Mouse (Mus musculus) forebrain, embryonic 14.5 days (tissue): ENCODE results near the gene Cnga4. TPM values are rescaled to one million over a fixed set of nuclear protein-coding genes. Genes with fewer than 3 reads are reported as not detected.
"Not testable (repeated sequence)": the region's sequence is repeated elsewhere in the genome, so short reads cannot be mapped to it uniquely, and the experiment has no call there.

Source experiments
- ATAC-seq: fragments of 200-750 bp; cut with Nextera tagmentation; 2 replicates; pipeline ENCODE4 v1.8.0; 2017; ENCODE audit warnings: mild to moderate bottlenecking, moderate library complexity
- DNase-seq: peaks from one replicate; pipeline ENCODE4 v3.0.0-alpha.2; 2015; ENCODE audit warnings: low spot score
- H3K27ac ChIP-seq: fragments of 300-500 bp; sonication (generic); 2 replicates; pipeline ENCODE4 v1.5.1; 2014; ENCODE audit warnings: low read depth, mild to moderate bottlenecking, control low read depth, low read length, moderate library complexity
- H3K27me3 ChIP-seq: fragments of 300-500 bp; sonication (generic); replicated peaks from 2 replicates; pipeline ENCODE4 v1.6.1; 2014; ENCODE audit warnings: low read length, control low read depth, mixed read lengths; ENCODE audit not compliant: control insufficient read depth, insufficient read depth
- H3K36me3 ChIP-seq: fragments of 300-500 bp; sonication (generic); 2 replicates; pipeline ENCODE4 v1.6.1; 2014; ENCODE audit warnings: low read length, control low read depth; ENCODE audit not compliant: control insufficient read depth, insufficient read depth
- H3K4me1 ChIP-seq: fragments of 300-500 bp; sonication (generic); 2 replicates; pipeline ENCODE4 v1.6.1; 2014; ENCODE audit warnings: antibody characterized with exemption, low read length, control low read depth; ENCODE audit not compliant: control insufficient read depth, insufficient read depth
- H3K4me2 ChIP-seq: fragments of 300-500 bp; sonication (generic); 2 replicates; pipeline ENCODE4 v1.6.1; 2014; ENCODE audit warnings: mild to moderate bottlenecking, control low read depth, low read length
- H3K4me3 ChIP-seq: fragments of 300-500 bp; sonication (generic); 2 replicates; pipeline ENCODE4 v1.5.1; 2014; ENCODE audit warnings: low read depth, low read length, control low read depth
- H3K9ac ChIP-seq: fragments of 300-500 bp; sonication (generic); 2 replicates; pipeline ENCODE4 v1.6.1; 2014; ENCODE audit warnings: mild to moderate bottlenecking, low read length, control low read depth, moderate library complexity
- H3K9me3 ChIP-seq: fragments of 300-500 bp; sonication (generic); replicated peaks from 2 replicates; pipeline ENCODE4 v1.6.1; 2016; ENCODE audit warnings: low read length, control low read depth, mixed read lengths; ENCODE audit not compliant: control insufficient read depth
- WGBS: fragments of 180-500 bp; shearing (Covaris S2); extraction: QIAGEN DNeasy Blood & Tissue Kit; methylation state at CpG from one replicate; pipeline ENCODE4 v1.1.7; 2014; 5-methylcytosine and 5-hydroxymethylcytosine counted together
- polyA plus RNA-seq: library from polyadenylated mRNA; unstranded; fragments of >200 nt; fragmentation: Nextera tagmentation; extraction: Ambion mirVana; gene quantifications from 2 replicates; pipeline ENCODE4 v1.2.1, GENCODE M21; 2014

Gene Cnga4
- polyA plus RNA-seq, 1 experiment from 2014 or later: not detected

DNA sequence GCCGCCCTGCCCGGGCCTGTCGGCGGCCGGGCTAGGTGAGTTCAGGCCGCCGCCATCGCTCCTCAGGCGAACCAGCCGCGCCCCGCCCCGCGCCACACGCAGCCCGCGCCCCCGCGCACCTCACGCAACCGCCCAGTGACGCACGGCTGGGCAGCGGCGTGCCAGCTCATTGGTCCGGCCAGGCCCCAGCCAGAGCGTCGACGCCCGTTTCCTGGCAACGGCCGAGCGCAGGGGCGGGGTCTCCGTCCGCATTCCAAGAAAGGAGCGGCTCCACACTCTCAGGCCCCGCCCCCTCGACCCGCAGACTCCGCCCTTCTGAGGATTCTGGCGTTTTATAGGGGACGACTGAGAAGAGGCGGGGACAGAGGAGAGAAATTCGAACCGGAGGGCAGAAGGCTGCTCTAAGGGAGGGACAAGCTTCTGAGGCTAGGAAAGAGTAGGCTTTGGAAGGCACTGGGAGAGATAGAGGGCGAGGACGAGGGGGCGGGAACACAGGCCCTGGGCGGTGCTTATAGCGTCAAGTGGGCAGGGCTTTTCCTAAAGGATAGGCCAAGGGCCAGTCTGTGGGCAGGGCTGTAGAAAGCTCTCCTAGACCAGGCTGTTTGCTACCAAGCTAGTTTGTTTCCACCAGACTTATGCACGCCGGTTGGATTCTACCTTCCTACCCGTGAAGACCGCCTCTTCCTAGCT is 4.3 kb upstream of the Cnga4 start, which contains the start of gene Fam160a2:
Fam160a2 (minus strand) TSS at position 120 of the 690 bp plus-strand sequence.
- WGBS: under 1% methylated on average over 55 of the region's 55 CpGs
- ATAC-seq (peak; percentile 98), DNase-seq (peak; percentile 99)
- Histone ChIP-seq H3K4me2 (peak within 1 kb of the TSS; percentile 74), H3K9me3 (no peaks in the 10 kb centered on the region), H3K4me3 (peak within 1 kb of the TSS; percentile 81), H3K4me1 (peaks cover 6% of the 10 kb centered on the region; the same call in 1 of the 2 replicates), H3K9ac (peak within 1 kb of the TSS; percentile 84), H3K27me3 (no peaks in the 10 kb centered on the region), H3K27ac (peak within 1 kb of the TSS; percentile 58), H3K36me3 (no peaks in the 10 kb centered on the region)

- no peak overlapping the region for H3K4me3 ChIP-seq
- no peaks in the 10 kb centered on the region for H3K36me3 ChIP-seq
- DNase-seq (no peak), ATAC-seq (no peak)
- H3K9me3 ChIP-seq: no peaks in the 10 kb centered on the region
- H3K27me3 ChIP-seq: no peaks in the 10 kb centered on the region
- 79% methylated on average over 1 of the region's 1 CpGs for WGBS
- no peaks in the 10 kb centered on the region for H3K4me1 ChIP-seq
- H3K4me2 ChIP-seq: no peak overlapping the region
- no peak overlapping the region for H3K9ac ChIP-seq
- no peak overlapping the region for H3K27ac ChIP-seq
These were observed 2.0 kb downstream of the Cnga4 start for GRCm38 (mm10) chr7:105406322-105406721.

DNA sequence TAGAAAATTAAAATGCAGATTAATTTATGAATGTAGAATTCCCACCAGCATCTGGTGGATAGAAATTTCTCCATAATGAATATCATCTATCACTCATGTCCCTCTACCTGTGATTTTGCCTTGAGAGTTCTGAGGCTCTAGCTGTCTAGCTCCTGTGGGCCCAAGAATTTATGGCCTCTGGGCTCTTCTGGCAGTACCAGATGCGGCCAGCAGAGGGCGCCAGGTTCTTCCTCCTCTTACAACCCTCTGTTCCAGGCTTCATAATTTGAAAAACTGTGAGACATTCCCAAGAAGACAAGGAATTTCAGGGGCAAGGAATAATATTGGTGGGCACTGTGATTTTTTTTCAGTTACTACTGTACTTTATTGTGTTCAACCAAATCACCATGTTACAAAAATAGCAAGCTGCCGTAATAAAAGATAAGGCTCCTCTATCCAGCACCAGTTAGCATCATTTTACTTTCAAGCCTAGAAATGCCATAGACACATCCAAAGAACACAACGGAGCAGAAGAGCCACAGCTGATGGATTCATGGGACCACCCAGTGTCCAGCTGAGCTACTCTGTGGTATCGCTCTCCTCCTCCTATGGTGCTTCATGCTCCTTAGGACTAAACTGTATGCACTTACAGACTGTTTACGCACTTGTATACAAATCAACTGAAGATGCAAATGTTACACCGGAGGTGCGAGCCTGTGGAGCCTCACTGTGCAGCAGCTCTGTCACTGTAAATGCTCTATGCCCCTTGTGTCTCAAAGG is 7.7 kb downstream of the Cnga4 start:
- not testable (repeated sequence) for H3K27me3 ChIP-seq, H3K9ac ChIP-seq, H3K9me3 ChIP-seq, H3K4me2 ChIP-seq, H3K36me3 ChIP-seq, H3K27ac ChIP-seq, H3K4me1 ChIP-seq, H3K4me3 ChIP-seq
- DNase-seq: peak; percentile 73
- peak; percentile 77 for ATAC-seq
- WGBS: 63% methylated on average over 8 of the region's 8 CpGs

DNA sequence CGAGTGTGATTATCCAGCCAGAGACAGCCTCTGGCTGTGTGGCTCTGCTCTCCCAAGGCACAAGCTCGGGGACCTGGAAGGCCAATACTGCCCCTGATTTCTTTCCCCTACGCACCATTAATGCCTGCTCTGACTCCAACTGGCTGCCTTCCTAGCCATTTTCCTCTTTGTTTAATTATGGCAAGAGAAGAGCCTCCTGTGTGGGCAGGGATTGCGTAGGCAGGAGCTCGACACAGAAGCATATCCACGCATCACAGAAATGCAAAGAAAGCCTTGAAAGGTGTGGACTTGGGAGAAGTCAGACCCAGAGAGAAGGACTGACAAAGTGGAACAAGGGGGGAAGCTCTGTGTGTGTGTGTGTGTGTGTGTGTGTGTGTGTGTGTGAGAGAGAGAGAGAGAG is 10.0 kb downstream of the Cnga4 start:
- DNase-seq (no peak), ATAC-seq (no peak)
- no peaks in the 10 kb centered on the region for H3K36me3 ChIP-seq
- H3K27ac ChIP-seq: no peak overlapping the region
- H3K9ac ChIP-seq: no peak overlapping the region
- no peak overlapping the region for H3K4me3 ChIP-seq
- H3K4me2 ChIP-seq: no peak overlapping the region
- 56% methylated on average over 6 of the region's 6 CpGs for WGBS
- H3K9me3 ChIP-seq: no peaks in the 10 kb centered on the region
- no peaks in the 10 kb centered on the region for H3K4me1 ChIP-seq
- H3K27me3 ChIP-seq: no peaks in the 10 kb centered on the region

DNA sequence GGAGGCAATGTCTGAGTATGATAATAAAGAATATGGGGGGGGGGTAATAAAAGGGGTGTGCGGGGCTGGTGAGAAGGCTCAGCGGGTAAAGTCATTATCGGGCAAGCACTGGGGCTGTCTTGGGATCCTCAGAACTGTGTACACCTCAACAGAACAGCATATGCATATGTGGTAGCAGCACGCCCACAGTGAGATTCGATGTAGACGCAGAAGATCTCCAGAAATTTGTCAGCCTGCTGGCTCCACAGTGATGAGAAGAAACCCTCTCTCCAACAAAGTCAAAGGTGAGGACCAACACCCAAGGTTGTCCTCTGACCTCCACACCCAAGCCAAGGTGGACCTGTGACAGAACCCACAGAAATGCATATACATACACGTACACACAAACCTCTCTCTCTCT is 12.2 kb downstream of the Cnga4 start:
- H3K4me1 ChIP-seq: no peaks in the 10 kb centered on the region
- no peak overlapping the region for H3K27ac ChIP-seq
- DNase-seq (no peak), ATAC-seq (no peak)
- H3K4me3 ChIP-seq: no peak overlapping the region
- 90% methylated on average over 7 of the region's 7 CpGs for WGBS
- H3K36me3 ChIP-seq: no peaks in the 10 kb centered on the region
- H3K27me3 ChIP-seq: no peaks in the 10 kb centered on the region
- no peaks in the 10 kb centered on the region for H3K9me3 ChIP-seq
- no peak overlapping the region for H3K9ac ChIP-seq
- no peak overlapping the region for H3K4me2 ChIP-seq

DNA sequence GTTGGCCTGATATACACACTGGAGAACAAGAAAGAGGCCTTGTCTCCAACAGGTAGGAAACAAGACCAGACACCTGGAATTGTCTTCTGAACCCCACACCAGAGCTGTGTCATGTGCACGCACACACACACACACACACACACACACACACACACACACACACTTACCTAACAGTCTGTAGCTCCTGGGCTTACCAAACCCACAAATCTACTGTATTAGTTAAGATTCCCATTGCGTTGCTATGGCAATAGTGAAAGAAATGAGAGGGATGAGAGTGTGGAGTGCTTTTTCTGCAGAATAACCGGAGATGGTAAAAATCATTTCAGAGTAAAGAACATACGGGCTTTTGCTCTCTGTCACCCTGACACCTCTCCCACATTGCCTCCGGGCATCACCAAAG is 13.7 kb downstream of the Cnga4 start:
- H3K4me1 ChIP-seq: no peaks in the 10 kb centered on the region
- no peaks in the 10 kb centered on the region for H3K36me3 ChIP-seq
- H3K4me3 ChIP-seq: no peak overlapping the region
- ATAC-seq (no peak), DNase-seq (no peak)
- H3K27ac ChIP-seq: no peak overlapping the region
- no peaks in the 10 kb centered on the region for H3K9me3 ChIP-seq
- H3K9ac ChIP-seq: no peak overlapping the region
- H3K4me2 ChIP-seq: no peak overlapping the region
- H3K27me3 ChIP-seq: no peaks in the 10 kb centered on the region
- 82% methylated on average over 5 of the region's 5 CpGs for WGBS

DNA sequence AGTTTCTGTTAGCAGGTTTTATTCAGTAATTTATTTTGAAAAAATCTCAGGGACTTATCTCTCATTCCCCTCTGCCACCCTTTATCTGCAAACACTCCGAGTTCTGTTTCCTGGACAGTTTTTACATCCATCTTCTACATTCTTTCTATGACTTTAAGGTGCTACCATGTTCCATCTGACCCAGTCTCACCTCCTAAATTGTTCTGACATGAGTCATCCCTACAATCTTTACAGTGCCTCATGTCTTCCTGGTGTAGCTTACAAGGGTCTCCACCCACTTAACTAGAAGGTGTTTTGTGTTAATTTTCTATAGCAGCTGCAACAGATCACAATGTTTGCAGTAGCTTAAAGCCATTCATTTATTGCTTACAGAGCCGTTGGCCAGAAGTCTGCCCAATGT is 16.5 kb downstream of the Cnga4 start:
- 57% methylated on average over 2 of the region's 2 CpGs for WGBS
- ATAC-seq: no peak
- peaks cover 4% of the 10 kb centered on the region; the same call in 1 of the 2 replicates for H3K4me1 ChIP-seq
- no peaks in the 10 kb centered on the region for H3K36me3 ChIP-seq
- no peak overlapping the region for H3K4me3 ChIP-seq
- H3K27ac ChIP-seq: no peak overlapping the region
- no peaks in the 10 kb centered on the region for H3K9me3 ChIP-seq
- no peak for DNase-seq
- no peaks in the 10 kb centered on the region; the same call in 1 of the 2 replicates for H3K27me3 ChIP-seq
- H3K4me2 ChIP-seq: no peak overlapping the region
- H3K9ac ChIP-seq: no peak overlapping the region

- WGBS: 36% methylated on average over 5 of the region's 5 CpGs
- Histone ChIP-seq H3K27ac (no peak overlapping the region), H3K36me3 (no peaks in the 10 kb centered on the region), H3K27me3 (peaks cover 4% of the 10 kb centered on the region; the same call in 1 of the 2 replicates), H3K9me3 (no peaks in the 10 kb centered on the region), H3K4me1 (peaks cover 4% of the 10 kb centered on the region; the same call in 1 of the 2 replicates), H3K9ac (no peak overlapping the region), H3K4me2 (no peak overlapping the region), H3K4me3 (no peak overlapping the region)
- DNase-seq (no peak), ATAC-seq (no peak)
These were observed 20.0 kb downstream of the Cnga4 start for GRCm38 (mm10) chr7:105424368-105424767.
